Mouse (Mus musculus): ENCODE measurements around the gene St3gal3.

Gene St3gal3

DNA sequence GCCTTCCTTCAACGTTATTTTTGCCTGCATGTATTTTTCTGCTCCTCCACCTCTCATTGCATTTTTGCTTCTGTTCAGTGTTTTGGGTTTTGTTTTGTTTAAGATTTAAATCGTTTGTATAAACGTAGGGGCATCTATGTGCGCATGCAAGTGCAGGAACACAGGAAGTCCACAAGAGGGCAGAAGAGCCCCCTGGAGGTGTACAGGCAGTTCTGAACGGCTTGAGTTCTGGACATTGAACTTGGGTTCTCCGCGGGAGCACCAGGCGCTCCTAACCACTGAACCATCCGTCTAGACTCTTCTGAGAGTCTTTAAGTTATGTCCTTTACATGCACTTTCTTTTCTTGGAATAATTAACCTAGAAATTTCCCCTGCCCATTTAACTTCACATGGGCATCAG is 44.8 kb downstream of the St3gal3 start:
- in situ Hi-C loops (cut with MboI, MseI), result loop anchor here (5.0 to 10.0 kb wide), 2 partner anchors 163 to 195 kb away; partner anchors contain the start of gene Artn

DNA sequence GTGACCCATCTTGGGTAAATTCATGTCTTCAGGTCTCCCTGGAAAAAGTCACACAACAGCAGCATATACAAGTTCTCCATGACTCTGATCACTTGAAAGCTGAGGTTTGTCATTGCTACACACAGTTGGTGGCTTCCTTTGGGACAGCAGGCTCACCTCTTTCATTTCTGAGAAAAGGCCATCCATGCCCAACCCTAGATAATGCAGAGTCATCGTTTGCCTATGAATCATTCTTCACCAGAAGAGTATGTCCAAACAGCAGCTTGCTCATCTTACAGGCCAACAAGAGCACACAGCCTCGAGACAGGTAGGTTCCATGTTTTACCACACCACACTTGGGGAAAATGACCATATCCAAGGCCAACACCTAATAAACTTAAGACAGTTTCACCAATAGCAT is 45.9 kb downstream of the St3gal3 start:
- in situ Hi-C loops (cut with MboI, MseI), result loop anchor here (5.0 to 10.0 kb wide), 2 partner anchors 161 to 196 kb away; partner anchors contain the start of gene Artn

DNA sequence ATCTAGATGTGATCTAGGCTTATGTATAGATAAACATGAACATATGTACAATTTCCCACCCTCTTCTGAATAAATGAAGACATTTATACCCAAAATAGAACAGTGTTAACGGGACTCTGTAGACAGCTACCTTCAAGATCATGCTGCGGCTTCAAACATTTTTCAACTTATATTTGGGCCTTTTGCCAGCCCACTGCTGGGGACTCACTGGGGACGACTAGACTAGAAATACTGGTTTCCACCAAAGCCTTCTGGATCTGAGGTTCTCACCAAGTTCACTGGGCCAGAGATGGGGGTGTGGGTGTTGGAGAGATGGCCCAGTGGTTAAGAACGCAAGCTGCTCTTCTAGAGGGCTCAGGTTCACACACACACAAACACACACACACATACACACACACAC is 49.7 kb downstream of the St3gal3 start:
- in situ Hi-C loops (cut with MboI, MseI), result loop anchor here (5.0 to 10.0 kb wide), 2 partner anchors 158 to 200 kb away; partner anchors contain the start of gene Artn

DNA sequence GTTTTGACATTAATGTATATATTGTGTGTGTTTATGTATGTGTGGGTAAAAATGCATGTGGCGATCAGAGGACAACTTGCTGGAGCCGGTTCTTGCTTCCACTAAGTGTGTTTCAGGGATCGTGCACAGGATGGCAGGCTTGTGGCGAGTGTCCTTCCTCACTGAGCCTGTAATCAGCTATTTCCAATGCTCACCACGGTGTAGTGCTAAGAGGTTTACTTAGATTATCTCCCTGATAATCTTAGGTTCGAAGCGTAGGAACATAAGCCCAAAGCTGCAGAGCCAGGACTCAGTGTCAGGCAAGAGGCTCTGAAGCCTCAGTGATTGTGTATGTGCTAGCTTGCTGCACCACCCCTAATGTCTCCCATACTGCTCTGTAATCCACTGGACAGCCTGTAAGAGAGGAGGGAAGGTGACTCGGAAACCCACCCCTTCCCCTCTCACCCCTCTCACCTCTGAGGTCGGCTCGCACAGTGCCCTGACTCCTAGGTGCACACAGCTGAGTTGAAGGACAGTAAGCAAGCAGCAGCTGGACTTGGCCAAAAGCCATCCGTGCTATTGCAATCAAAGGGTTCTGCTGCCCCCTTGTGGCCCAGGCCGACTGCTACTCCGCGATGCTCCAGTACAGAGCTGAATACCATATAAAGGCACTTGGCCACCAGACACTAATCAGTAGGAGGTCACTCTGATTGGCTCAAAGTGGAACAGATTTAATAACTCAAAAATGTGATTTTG is 51.3 kb downstream of the St3gal3 start:
- in situ Hi-C loops (cut with MboI, MseI), result loop anchor here (10.0 kb wide), 1 partner anchor 201 kb away; no protein-coding TSS in a partner anchor

DNA sequence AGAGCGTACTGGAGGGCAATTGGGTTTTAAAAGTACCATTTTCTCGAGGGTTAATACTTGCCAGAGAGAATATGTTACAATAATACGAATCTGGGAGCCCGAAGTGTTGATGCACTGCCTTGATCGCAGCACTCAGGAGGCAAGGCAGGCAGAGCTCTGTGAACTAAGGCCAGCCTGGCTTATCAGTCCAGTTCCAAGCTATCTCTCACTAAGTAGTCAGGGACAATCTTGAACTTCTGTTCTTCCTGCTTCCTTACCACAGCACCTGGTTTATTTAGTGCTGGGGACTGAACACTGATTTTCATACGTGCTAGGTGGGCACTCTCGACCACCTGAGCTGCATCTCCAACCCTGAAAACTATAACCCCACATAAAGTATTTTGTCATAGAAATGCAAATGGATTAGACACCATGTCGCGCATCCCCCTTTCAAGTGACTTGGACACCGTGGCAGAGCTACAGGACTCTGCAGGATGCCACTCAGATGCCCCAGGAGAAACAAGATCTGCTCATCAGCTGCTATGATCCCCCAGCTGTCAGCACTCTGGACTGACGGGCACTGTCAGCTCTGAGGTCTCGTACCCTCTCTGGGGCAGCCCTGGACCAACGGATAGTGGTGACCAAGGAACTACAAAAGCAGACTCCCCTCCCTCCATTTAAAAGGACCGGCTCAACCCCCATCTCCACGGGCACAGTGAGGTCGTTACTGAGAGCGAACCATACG is 52.9 kb downstream of the St3gal3 start:
- in situ Hi-C loops (cut with MboI, MseI), result loop anchor here (10.0 kb wide), 1 partner anchor 203 kb away; no protein-coding TSS in a partner anchor

DNA sequence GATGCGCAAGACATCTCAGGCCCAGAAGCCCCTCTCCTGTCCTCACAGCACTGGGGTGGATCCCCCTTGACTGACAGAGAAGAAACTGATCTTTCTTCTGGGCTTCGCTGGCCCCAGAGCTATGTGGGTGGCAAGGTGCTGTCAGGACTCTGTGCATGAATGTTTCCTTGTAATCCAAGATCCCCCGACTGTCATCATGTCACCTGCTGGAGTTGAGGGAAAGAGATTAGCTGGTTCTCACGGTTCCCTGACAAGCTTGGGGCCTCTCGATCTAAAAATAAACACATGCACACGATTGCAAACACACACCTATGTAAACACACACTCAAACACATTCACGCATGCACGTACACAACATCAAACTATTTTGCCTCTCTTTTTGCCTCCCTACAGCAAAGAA is 54.2 kb downstream of the St3gal3 start:
- in situ Hi-C loops (cut with MboI, MseI), result loop anchor here (10.0 kb wide), 1 partner anchor 204 kb away; no protein-coding TSS in a partner anchor

DNA sequence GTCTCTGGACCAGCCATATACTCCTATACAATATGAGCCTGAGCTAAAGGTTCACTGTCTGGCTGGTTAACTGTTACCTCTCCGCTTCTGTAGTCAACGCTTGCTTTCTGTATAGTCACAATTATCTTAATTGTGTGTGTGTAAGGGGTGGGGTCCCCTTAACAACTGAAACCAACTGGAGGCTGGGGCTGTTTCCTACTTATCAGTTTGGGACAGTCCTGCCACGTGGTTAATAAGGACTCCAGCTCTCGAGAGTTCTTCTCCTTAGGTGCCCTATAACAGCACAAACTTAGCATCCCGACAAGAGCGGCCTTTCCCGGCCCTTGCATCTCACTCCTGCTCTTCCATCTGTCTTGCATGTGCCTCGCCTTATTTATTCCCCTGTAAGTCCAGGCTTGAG is 55.5 kb downstream of the St3gal3 start:
- in situ Hi-C loops (cut with MboI, MseI), result no loop called here

DNA sequence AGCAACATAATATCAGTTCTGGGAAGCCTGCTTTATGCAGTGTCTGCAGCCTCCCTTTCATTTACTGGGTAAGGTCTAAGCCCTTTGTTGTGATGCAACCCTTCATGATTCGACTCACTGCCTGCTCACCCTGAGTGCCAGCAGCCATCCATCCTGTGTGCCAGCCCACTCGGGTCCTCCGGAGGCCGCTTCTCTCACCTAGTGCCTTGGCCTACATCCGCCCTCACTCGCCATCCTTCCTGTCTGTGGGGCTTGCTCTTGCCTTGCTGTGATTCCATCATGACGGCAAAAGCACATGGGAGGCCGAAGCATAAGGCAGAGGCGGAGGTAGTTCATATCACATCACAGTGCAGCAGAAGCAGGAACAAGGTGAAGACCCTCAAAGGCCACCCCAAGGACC is 56.1 kb downstream of the St3gal3 start:
- in situ Hi-C loops (cut with MboI, MseI), result no loop called here

DNA sequence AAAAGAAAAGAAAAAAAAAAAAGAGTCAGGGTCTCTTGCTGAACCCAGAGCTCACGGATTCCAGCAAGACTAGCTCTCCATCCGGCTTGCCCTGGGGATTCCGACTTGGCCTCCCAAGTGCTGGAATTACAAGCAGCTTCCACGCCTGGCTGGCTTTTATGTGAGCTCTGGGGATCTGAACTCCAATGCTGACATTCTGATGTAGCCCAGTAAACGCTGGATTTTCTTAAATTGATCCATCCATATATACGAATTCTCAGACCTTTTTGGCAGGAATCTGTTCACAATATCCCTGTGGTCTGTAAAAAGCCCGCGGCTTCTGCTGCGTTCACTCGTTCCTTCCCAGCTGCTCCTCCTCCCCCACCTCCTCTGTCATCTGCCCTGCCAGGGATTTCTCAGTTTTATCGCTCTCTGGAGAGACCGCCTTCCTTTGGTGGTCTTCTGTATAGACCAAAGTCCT is 57.4 kb downstream of the St3gal3 start:
- in situ Hi-C loops (cut with MboI, MseI), result no loop called here

DNA sequence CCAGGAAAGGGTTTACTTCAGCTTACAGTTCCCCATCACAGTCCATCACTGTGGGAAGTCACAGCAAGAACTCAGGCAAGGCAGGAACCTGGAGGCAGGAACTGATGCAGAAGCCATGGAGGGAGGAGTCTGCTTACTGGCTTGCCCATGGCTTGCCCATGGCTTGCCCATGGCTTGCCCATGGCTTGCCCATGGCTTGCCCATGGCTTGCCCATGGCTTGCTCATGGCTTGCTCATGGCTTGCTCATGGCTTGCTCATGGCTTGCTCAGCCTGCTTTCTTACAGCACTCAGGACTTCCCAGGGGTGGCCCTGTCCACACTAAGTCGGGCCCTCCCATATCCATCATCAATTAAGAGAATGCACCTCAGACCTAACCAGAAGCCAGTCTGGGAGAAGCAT is 58.1 kb downstream of the St3gal3 start:
- in situ Hi-C loops (cut with MboI, MseI), result no loop called here

DNA sequence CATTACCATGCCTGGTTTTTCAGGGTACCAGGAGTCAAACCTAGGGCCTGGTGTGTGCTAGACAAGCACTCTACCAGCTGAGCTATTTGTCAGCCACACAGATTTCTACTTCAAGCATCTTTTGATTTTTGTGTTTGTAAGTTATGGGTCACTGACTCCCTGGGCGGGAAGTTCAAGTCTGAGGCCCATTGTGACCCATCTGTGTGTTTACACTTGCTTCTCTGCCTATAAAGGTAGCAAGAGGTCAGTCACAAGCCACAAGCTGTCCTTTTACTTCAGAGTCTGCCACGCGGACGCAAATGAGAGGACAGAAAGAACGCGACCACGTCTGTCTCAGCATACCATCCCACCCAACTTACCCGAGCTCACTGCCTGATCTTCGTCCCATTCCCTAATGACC is 59.4 kb downstream of the St3gal3 start:
- in situ Hi-C loops (cut with MboI, MseI), result no loop called here

DNA sequence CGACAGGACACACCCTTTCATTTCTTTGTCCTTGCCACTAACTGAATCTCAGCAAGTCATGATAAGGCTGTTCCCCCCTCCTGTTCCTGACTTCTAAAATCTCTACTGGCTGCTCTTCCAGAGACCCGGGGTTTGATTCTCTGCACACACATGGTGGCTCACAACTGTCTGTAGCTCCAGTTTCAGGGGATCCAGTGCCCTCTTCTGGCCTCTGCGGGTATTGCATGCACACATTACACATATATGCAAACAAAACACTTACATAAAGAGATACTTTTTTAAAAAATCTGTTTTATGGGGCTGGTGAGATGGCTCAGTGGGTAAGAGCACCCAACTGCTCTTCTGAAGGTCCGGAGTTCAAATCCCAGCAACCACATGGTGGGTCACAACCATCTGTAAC is 60.5 kb downstream of the St3gal3 start:
- in situ Hi-C loops (cut with MboI, MseI), result no loop called here

DNA sequence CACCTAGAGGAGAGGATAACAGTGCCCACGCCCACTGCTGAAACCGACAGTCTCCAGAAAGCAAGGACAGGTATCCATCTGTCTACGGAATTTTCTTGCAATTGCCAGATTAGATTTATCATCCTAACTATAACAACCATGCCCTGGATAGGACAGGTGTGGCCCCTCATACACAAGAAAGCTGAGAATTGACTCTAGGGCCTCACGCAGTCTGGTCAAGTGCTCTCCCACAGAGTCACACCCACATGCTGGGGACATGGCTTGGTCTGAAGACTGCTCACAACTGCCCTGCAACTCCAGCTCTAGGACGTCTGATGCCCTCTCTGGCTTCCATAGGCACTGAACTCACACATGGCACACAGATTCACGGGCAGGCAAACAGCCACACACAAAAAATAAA is 61.6 kb downstream of the St3gal3 start:
- in situ Hi-C loops (cut with MboI, MseI), result no loop called here

DNA sequence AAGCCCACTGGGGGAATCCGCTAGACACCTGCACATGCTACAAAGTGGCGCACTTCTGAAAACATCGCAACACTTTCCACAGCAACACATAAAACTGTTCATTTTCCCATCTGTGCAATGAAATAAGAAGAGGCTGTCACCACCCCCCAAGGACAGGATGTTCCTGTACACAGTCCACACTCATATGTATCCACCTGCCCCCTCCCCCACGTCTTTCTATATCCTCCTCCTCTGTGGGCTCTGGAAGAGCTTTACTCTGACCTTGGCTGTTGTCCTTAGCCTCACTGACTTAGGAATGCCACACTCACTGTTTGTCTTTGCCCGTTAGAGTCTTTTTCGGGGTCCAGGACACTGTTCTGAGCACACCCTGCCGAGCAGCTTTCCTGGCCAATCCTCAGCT is 62.8 kb downstream of the St3gal3 start:
- in situ Hi-C loops (cut with MboI, MseI), result no loop called here

DNA sequence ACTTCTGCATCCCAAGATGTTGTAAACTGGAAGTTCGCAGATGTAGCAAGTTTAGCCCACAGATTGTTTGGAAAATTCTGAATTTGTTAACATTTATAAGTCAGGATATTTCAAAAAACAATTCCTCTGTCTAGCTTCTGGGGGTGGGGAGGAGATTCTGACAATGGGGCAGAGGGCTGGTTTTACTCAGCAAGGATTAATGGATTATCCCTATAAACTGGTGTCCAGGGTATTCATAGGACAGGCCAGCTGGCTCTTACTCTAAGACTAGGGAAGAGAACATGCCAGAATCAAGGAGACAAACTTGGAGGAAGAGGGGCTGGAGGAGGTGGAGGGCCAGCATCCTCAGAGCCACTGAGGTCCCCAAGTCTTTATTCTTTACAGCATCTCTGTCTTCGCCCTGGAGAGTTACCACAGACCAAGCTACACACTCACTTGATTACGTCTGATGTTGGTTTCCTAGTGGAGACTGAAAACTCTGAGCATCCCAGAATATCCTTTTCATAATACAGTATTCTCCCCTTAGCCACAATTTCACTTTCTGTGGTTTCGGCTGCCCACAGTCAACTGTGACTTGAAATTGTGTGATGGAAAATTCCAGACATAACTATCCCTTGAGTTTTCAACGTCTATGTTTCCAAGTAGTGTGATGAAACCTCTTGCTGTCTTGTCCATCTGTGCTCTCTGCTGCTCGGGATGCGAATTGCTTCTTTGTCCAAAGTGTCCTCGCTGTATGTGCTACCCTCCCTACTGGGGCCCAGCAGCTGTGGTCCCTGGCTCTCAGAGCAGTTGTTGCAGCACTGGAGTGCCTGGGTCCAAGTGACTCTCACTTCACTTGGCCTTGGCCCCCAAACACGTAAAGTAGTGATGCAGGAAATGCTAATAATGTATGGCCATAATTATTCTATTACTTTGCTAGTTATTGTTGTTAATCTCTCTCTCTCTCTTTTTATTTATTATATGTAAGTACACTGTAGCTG is 64.2 kb downstream of the St3gal3 start:
- in situ Hi-C loops (cut with MboI, MseI), result no loop called here

DNA sequence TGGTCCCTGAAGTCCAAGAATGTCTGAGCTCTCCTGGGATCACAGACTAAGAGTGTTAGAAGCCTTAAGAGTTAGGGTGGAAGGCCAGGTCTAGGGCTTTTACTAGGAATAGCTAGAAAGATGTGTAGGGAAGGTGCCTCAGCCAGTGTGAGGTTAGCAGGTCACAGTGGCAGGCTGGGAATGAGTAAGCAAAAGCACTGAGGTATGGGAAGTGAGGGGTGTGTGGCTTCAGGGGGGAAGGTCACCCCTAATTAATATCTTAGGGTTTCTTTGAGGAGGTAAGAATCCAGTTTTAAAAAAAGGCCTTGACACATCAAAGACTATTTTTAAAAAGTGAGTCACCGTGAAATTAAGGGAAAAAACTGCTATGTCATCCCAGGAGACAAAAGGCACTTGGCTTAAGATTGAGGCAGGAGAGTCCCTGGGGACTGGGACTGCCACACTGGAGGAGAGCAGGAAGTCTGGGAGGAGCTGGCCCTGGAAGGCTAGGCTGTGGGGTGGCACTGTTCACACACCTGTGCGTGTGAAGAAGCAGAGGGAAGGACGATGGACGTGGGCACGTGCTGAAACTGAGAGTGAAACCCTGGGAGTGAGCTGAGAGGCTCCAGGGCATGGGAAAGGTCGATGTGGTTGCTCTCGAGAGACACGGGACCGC is 72.8 kb downstream of the St3gal3 start:
- in situ Hi-C loops (cut with MboI, MseI), result loop anchor here (10.0 kb wide), 1 partner anchor 357 kb away; no protein-coding TSS in a partner anchor

DNA sequence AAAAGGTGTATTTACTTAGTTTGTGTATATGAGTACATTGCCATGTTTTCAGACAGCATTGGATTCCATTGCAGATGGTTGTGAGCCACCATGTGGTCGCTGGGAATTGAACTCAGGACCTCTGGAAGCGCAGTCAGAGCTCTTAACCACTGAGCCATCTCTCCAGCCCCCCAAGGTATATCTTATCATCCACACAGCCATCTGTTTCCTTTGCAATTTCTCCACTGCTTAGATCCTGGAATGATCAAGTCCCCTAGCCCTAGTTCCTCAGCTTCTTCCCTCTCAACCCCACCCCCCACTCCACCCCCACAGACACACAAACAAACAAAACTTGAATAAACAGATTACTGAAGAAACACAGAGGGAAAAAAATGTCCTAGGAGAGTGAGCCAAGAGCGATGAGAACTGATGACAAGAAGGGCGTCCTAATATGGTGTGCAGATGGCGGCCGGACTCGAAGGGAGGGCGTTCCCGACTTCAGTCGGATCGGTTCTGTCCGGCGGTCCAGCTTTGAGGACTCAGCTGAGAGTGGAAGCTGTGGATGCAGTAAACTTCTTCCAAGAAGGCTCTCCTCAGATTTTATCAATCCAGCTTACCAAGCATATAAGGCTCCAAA is 73.7 kb downstream of the St3gal3 start:
- in situ Hi-C loops (cut with MboI, MseI), result loop anchor here (10.0 kb wide), 1 partner anchor 356 kb away; no protein-coding TSS in a partner anchor

DNA sequence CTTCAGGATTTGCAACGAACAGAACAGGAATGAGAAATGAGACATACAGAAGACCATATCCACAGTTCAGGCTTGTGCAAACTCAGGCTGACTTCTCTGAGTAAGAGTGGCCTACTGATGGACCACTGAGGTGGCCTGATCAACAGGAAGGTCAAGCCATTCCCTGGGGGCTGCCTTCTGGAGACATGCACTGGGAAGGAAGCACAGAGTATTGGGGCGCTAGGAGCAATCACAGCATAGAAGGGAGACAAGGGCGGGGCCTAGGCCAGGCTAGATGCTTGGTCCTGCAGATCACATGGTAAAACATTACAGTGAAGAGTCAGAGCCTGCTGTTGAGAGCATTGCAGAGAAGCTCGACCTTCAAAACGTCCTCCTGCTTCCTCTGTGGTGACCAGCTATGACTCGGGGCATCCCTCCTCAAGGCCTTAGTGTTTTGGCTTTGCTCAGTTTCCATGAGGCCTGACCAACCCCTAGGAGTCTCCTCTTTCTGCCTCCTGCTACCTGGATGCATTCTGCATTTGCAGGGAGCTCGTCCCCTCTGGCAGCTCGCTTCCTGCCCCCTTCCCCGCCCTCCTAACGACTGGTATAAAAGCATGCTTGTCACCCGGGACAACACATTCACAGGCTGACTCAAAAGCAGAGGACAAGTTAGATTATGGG is 74.8 kb downstream of the St3gal3 start:
- in situ Hi-C loops (cut with MboI, MseI), result loop anchor here (10.0 kb wide), 1 partner anchor 355 kb away; no protein-coding TSS in a partner anchor

DNA sequence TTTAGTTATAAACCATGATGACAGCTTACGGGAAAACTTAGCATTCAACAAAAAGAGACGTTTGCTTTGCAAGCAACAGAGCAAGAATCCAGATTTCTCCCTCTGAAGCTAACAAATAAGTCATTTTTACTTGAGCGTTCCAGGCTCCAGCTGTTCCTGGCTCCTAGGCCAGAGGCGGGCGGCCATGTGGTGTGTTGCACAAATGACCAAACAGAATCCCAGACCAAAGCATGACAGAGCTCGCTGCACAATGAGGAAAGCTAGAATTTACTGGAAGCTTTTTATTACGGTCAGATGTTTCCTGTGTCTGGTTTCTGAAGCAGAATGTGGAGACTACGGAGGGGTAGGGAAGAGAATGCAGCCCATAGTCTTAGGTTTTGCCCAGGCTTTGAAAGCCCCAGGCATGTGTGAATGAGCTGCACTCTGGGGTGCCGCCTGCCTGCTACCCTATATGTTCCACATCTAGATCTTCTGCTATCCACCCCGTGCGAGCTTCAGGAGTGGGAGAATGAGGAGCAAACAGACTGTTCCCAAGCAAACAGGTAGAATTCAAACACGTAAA is 76.5 kb downstream of the St3gal3 start:
- in situ Hi-C loops (cut with MboI, MseI), result no loop called here
